Mouse (Mus musculus): ENCODE data around the gene Rbfox1.
A peak's percentile ranks its signal among the peaks of the same experiment; 100 is the strongest.

Rbfox1 gene

DNA sequence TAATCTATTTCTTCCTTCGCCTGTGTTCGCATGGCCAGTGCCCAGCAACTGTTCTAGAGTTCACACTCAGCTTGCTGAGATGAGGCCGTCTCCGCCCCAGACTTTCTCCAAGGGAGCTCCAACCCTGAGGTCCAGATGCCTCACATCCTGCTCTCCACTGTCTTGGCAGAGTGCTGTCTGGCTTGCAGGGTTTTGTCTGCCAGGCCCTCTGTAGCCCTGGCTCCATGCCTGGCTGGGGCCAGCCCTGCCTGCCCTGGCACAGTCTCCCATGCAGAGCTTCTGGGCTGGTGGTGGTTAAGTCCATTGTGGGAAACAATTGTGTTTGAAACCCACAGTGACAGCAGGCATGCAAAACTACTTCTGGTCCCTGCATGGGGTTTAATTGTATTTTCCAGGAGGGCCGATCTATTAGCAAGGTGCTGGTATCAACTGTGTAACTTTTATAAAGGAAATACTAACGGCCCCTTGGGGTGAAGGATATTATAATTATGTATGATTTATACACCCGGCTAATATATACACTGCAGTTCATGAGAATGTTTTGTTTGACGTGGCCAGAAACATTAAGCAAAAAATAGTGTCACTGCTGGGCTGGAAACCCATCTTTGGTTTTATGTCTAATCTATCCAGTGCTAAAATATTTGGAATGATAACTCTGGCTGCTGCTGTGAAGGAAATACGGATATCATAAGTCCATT, 831.2 kb downstream of the Rbfox1 start:
- DNase-seq (ENCODE audit: low read depth) = peak; percentile 75

DNA sequence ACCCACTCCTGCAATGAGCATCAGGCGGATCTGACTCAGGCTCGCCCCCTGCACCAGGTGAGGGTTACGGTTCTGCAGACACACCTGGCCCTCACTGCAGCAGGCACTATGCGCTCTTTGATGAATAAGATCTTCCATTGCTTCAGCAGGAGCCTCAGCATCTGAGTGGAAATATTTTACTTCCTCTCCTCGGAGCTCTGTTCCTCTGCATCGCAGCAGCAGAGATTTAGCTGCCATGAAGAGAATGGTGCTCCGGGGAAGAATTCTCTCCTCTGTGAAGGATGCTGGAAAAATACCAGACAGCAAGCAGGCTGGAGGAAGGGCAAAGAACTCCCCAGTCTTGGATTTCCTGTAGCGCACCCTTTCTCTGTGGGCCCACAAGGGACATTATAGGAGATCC, 833.9 kb downstream of the Rbfox1 start:
- no peak for DNase-seq (ENCODE audit: low read depth)

DNA sequence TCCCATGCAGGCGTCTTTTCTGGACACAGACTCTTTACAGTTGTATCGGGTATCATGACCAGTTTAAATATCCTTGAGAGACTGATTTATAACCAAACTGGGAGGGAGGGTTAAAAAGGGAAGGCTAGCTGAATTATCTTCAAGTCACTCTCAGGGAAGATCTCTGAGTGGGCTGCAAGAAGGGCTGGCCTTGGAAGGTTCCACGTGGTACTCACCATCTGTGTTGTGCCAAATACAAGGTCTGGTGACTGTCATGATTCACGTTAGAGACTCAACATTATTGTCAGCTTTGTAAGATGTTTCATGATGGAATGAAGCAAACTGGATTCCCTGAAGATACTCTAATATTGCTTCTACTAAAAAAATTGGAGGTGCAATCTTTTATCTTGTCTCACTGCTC, 847.5 kb downstream of the Rbfox1 start:
- no peak for DNase-seq (ENCODE audit: low read depth)

DNA sequence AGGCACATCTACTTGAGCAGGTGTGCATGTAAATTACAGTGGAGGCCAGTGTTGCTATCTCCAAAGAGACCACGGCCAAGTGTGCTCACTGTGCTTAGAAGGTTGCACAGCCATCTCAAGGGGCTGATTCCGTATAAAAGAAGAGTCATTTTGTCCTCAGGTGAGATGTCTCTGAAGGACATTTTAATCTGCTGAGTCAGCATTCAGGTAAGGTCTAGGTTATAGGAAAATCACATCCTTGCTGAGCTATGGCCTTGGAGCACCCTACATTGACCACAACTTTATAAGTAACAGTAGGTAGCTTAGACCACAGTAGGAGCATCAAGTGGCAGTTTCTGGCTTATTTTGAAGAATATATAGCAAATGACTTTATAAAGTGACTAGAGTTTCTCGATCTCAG, 848.3 kb downstream of the Rbfox1 start:
- no peak for DNase-seq (ENCODE audit: low read depth)

DNA sequence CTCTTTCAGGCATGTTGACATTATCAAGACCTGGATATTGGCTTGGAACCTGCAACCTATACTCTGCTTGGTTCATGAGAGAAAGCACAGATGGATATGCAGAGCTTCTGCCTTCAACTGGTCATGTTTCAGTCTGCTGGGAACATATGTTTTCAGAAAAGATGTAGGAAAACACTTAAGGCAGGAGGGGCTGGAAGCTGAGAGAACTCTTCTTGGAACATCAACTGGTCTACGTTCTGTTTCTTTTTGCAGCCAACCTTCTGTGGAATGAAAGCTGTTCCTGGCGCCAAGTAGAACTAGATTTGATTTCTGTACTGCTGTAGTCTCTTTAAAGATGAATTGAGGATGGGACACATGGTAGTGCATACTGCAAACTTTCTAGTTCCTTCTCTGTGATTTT, 851.4 kb downstream of the Rbfox1 start:
- DNase-seq (ENCODE audit: low read depth) = no peak

DNA sequence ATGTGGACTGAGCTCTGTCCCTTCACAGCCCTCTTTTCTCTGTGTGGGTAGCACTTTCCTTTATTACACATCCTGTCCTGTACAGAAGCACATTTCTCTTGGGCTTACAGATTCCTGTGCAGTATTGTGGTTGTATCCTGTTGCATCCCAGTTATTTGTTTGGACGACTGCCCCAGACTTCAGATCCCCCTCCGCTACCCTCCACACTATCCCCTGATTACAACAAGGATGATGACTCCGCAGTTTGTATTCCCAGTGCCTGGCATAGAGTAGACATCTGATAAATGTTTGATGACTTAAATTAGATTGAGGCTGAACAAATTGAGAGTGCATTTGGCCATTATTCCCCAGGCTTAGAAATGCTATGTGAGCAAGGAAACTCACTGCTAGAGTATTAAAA, 851.8 kb downstream of the Rbfox1 start:
- DNase-seq (ENCODE audit: low read depth) = no peak

DNA sequence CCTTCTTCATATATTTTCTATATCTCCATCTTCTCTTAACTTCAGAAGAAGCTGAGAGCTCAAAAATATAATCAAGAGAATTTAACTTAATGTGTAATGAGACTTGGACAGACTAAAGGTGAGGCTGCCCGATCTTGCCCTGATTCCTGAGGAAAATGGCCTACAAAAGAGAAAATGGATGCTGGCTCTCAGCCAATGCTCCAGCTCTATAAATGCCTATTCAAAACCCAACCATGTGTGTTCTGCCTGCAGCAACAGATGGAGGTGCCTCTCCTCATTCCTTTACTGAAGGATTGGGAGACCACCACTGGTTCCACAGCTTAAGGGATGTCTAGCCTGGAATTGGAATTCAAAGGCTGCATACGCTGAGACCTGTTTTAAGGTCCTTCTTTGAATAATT, 861.0 kb downstream of the Rbfox1 start:
- no peak for DNase-seq (ENCODE audit: low read depth)

DNA sequence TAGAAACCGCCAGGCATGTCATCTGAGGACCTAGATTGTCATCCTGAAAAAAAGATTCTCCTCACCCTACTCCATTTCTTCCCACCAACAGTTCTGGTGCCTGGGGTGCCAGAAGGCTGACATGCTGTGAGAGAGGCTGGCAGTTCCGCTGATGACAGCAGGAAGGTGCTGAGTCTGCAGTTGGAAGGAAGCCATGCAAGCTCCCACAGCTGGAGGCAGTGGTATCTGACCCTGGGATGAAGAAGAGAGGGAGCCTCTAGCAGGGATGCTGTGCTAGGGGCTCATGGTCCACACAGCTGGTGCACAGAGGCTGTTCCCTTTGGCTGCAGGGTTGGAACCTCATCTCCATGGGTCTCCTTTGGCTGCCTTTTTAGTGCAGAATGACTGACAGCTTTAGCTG, 865.3 kb downstream of the Rbfox1 start:
- no peak for DNase-seq (ENCODE audit: low read depth)

DNA sequence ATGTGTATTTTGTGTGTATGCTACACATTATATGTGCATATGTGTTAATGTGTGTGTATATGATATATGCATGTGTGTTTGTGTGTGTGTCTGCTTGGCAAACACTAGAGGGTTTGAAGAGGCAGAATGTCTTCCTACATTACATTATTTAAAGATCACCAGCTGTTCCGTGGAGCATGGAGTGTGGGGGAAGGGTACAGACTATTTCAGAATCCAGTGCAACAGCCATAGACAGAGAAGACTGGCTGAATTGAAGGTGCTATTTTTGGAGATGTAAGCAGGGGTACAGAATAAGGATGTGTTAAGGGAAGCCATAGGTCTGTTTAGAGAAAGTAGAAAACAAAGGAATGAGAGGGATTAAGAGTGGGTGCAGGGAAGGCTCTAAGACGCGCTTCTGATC, 869.7 kb downstream of the Rbfox1 start:
- DNase-seq (ENCODE audit: low read depth) = no peak

DNA sequence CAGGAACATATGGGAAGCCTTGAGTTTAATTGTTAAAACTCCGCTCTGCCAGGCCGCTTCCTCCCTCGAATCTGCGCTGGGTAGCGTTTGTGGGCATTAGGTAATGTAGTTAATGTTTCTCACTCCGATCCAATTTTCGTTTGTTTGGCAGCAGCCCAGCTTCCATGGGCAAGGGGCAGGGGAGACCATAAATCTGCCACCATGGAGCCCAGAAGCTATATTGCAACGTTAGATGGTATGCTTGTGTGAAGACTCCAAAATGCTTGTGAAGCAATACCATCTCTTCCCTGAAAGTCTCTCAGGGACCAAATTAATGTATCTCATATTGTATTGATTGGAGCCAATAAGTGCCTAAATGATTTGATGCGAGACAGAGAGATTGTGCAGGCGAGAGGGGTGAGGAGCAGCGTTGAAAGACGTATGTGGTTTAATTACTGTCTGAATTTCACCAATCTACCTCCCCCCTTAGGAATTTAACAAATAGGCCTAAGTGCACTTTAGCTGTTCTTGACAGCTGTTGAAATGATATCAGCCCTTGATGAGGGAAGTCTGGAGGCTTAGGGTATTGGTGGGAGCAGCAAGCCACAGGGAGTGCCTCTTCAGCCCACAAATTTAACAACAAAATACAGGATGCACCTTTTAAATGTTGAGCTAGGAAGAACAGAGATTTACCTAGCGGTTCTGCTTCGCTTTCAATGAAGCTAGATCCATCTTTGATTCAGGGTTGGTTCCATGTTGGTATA, 884.5 kb downstream of the Rbfox1 start:
- DNase-seq (ENCODE audit: low read depth) = no peak

DNA sequence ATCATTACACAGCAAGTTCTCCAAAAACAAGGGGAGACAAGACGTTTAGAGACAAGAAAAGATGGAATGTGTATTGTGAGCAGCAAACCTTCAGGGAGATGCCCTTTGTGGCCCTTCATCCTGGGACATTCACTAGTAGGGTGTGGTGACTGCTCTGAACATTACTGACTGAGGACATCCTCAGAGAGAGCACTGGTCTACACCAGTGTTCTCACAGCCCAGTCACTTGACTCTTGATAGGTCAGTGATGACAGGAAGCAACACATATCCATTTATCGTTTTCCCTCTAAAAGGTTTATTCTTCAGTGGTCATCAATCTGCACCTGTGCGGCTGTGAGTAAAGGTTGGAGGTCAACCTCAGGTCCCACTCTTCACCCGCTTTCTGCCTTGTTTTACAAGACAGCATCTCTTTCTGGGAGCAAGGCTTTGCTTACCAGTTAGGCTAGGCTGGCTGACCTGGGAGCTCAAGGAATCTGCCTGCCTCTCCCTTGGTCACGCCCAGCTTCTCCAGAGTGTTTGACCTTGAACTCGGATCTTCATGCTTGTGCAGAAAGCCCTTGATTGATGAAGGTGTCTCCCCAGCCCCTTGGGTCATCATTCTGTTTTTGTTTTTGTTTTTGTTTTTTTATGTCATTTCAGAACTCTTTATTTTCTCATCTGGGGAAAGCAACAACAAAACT, 892.5 kb downstream of the Rbfox1 start:
- no peak for DNase-seq (ENCODE audit: low read depth)

DNA sequence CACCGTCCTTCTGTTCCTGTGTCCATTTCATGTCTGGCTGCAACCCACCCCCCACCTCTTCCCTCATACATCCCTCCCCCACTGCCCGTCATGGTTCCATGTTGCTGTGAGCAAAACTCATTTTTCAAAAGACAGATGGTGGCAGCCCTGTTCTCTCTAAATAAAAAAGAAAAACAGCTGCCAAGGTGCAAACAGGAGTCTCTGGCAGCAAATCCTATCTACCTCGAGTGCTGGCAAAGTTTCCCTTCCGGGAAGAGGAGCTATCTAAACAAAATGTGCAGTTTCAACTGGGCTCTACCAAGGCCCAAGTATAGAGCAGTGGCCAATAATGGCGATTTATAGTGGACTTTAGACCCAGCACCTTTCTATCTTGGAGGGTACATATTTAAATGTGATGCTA, 899.0 kb downstream of the Rbfox1 start:
- DNase-seq (ENCODE audit: low read depth) = no peak

DNA sequence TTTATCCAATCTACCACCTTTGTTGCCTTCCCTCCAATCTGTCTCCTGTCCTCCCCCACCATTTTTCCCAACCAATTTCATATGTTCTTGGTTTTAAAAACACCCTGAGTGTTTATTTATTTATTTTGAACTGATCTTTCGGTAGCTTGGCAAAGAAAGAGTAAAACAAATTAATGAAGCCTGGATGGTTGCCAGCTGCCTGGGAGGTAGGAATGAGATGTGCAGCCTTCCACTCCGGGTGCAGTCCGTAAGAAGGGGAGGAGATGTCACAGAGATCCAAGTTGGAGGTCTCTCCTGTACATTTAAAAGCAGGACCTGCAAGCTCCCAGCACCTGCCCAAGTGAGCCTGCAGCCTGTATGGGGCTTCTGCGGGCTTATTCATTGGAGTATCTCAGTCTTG, 899.9 kb downstream of the Rbfox1 start:
- DNase-seq (ENCODE audit: low read depth) = no peak

DNA sequence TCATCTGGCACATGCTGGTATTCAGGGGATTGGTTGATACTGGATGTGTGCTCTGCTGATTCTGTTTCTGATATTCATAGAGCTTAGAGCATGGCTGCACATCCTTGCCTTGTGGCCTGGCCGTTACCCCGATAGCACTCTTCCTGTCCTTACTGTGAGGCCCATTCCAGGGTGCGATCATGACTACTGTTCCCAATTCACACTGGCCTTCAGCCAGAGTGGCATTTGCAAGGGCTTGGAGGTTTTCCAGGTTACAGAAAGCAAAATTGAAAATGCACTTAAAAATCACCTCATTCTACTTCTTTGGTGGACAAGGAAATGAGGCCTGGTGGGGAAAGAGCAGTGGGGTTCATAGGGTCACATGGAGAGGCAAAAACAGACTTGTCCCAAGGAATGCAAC, 906.1 kb downstream of the Rbfox1 start:
- DNase-seq (ENCODE audit: low read depth) = no peak

DNA sequence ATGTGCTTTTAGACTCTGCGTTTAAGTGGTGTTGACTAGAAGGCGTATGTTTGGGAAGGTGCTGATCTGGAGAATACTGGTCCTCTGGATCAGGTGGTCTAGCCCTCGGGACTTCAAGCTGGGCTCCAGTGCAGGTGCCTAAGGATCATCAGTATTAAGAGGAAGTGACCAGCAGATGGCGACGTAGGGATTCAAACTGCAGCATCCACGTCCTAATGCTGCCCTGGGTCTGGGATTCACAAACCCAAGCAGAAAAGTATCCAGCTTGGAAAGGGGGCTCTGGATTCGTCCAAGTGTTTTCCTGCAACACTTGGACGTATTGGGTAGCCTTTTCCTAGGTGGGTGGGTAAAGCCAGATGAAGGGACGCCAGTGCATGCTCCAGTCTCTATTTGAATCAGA, 906.5 kb downstream of the Rbfox1 start:
- DNase-seq (ENCODE audit: low read depth) = peak; percentile 18

DNA sequence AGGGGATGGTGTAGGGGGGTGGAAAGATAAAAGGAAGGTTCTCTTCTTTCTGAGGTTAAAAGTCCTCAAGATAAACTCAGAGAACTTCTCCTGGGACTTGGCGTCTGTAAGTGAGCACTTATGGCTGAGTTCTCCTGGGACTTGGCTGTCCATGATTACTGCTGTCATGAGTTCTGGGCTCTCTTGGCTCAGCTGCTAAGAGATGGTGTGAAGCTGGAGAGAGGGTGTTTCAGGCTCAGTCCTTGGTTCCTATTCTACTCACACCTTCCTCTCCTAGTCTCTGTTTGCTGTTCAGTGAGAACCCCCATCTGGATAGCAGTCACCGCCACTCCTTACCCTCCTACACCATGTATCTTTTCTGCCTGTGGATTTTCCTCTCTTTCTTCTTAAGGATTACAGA, 921.1 kb downstream of the Rbfox1 start:
- DNase-seq (ENCODE audit: low read depth) = no peak

DNA sequence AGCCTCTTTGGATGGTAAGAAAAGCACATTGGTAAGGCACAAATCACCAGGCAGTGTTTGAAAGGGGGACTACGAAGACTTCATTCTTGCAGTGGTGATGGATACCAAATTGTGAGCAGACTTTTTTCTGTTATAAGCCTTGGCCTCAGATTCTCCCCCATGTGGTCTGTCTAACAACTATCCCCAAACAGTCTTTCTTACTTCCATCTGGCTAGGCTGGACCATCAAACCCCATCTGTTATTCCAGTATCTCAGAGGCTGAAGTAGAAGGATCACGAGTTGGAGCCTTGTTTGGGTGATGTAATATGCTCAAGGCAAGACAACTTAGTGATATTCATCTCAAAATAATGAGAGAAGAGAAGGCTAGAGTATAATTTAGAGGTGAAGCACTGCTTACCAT, 922.7 kb downstream of the Rbfox1 start:
- DNase-seq (ENCODE audit: low read depth) = no peak

DNA sequence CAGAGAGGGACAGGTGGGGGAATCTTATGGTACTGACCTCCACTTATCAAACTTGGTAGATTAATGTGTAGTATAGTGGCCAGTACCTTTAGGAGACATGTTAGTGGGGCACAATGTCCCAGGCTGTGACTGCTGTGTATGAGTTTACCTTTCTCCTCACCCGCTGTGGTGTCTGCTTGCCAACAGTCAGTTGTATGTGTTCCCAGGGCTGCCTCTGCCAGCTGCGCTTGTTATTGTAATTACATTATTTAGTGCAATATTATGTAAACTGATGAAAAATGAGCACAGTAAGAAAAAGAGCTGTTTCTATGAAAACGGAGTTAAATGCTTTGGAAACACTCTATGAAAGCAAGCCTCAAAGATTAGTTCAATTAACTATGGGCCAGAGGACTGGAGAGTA, 928.7 kb downstream of the Rbfox1 start:
- no peak for DNase-seq (ENCODE audit: low read depth)

DNA sequence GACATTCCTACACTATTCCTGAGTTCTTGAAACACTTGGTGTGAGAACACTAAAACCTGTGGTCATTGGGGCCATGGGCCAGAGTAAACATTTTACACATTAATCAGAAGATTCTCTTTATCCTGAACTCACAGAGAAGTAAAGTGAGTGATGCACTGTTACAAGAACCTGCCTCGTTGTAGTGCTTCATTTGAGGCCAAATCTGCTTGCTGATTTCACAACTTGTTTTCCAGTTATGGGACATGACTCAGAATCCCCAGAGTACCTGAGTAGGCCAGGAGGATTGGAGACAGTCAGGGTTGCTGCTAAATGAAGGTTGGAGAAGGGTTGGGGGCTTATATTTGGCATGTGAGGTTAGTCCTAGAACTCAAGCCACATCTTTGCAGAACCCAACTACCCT, 936.6 kb downstream of the Rbfox1 start:
- DNase-seq (ENCODE audit: low read depth) = no peak

DNA sequence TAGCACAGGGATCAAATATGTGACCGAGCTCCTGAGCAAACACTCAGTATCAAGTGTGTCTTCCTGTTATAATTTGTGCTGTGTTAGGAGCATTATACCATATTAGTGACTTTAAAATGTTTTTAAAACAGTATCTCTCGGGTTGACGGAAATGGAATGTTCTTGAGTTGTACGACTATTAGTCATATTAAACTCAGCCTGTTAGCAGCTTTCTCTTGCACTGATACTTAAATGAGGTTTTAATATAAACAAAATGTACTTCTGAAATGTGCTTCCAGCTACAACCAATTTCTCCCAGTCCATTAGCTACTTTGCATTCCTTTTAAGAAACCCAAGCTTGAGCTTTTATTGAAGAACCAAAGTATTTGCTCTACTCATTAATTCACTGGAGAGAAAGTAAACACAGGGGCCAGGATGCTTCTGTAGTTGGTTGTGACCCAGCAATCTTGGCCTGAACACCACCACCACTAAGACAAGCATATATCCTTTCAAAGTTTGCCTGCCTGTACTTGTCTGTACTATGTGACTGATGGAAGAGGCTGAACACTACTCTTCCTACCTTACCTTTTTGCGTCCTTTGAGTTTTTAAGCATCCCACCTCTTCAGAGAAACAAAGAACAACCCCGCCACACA, 944.9 kb downstream of the Rbfox1 start:
- no peak for DNase-seq (ENCODE audit: low read depth)

DNA sequence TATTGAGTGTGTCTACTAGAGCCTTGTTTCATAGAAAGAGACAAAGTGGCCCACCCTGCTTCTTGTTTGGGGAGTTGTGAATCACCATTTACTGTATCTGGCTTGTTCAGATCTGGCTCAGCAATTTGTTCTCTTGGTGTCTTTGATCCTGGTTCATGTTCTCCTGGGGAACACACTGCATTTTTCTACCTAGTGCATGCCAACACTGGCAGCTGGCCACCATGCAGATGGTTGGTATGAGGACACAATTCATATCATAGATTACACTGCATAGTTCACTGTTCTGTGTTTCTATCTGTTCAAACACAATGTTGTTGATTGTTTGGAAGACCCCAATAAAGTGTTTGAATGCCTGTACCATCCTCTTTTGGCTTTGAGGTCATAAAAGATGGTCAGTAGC, 948.3 kb downstream of the Rbfox1 start:
- DNase-seq (ENCODE audit: low read depth) = no peak

DNA sequence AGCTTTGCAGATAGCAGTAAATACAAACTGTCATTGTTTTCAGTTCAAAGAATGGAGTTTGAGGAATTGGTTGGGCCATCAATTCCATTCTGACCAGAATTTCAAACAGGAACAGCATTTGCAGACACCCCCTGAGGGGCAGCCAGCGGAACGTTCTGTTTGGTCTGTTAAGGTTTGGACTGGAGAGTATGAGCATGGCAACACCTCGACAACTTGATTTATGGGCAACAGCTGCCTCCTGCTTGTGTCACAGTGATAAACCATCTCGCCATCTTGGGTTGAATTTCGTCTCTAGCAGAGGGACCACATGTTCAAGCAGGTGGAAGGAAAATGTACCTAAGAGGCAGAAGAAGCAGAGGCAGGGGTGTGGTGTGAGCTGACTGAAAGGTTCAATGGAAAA, 949.9 kb downstream of the Rbfox1 start:
- no peak for DNase-seq (ENCODE audit: low read depth)
